Mouse (Mus musculus): ENCODE data around the gene Dpy19l2.
"Not testable (repeated sequence)": the region's sequence is repeated elsewhere in the genome, so short reads cannot be mapped to it uniquely, and the experiment has no call there.

The Dpy19l2 gene

GRCm38 (mm10) chr9:24695700-24696404 is at the start of gene Dpy19l2:
Gene Dpy19l2 (minus strand): TSS chr9:24696293.
- no peak for DNase-seq

GRCm38 (mm10) chr9:24744958-24745357 is 48.9 kb upstream of the Dpy19l2 start:
- no peak for DNase-seq

- no peak for DNase-seq
Measured at GRCm38 (mm10) chr9:24701246-24701645, 5.2 kb upstream of the Dpy19l2 start.

GRCm38 (mm10) chr9:24696405-24696778 is 299 bp upstream of the Dpy19l2 start:
- no peak for DNase-seq

- not testable (repeated sequence) for DNase-seq
Measured at GRCm38 (mm10) chr9:24637341-24637740, 58.8 kb downstream of the Dpy19l2 start.

- DNase-seq: no peak
Measured at GRCm38 (mm10) chr9:24624896-24625295, 71.2 kb downstream of the Dpy19l2 start, which contains the start of gene Cypt4. Gene Cypt4 (plus strand): TSS chr9:24625196.

GRCm38 (mm10) chr9:24538159-24538558 is 157.9 kb downstream of the Dpy19l2 start:
- no peak for DNase-seq

GRCm38 (mm10) chr9:24516575-24517139 is 179.4 kb downstream of the Dpy19l2 start:
- peak; percentile 66 for DNase-seq

GRCm38 (mm10) chr9:24514078-24514469 is 182.0 kb downstream of the Dpy19l2 start:
- DNase-seq: no peak

GRCm38 (mm10) chr9:24513290-24514077 is 182.6 kb downstream of the Dpy19l2 start:
- no peak for DNase-seq

GRCm38 (mm10) chr9:24512121-24512539 is 184.0 kb downstream of the Dpy19l2 start:
- no peak for DNase-seq

GRCm38 (mm10) chr9:24511371-24512120 is 184.5 kb downstream of the Dpy19l2 start:
- DNase-seq: no peak

GRCm38 (mm10) chr9:24508880-24509279 is 187.2 kb downstream of the Dpy19l2 start:
- no peak for DNase-seq
